Mouse (Mus musculus) monocyte, adult 5-6 weeks (primary cell): ENCODE measurements around the gene Tpt1. TPM values are rescaled to one million over a fixed set of nuclear protein-coding genes. Genes with fewer than 3 reads are reported as not detected.
A peak's percentile ranks its signal among the peaks of the same experiment; 100 is the strongest.
"Not testable (repeated sequence)": the region's sequence is repeated elsewhere in the genome, so short reads cannot be mapped to it uniquely, and the experiment has no call there.

ENCODE experiments used
- ATAC-seq: fragments of 153-309, 156-312 bp; replicated peaks from 2 replicates; pipeline ENCODE4 v1.8.0; 2017; ENCODE audit warnings: mild to moderate bottlenecking; ENCODE audit not compliant: low TSS enrichment, insufficient number of reproducible peaks, severe bottlenecking, poor library complexity, low FRiP score
- total RNA-seq: library from RNA; stranded (forward); fragments of 200-1000, 200-491, 200-594 nt; gene quantifications from 3 replicates; pipeline ENCODE4 v1.2.3, GENCODE M21; 2017

Gene Tpt1
- total RNA-seq, result 1,522 to 2,093 TPM (median 2,001 TPM) in 3 replicates

DNA sequence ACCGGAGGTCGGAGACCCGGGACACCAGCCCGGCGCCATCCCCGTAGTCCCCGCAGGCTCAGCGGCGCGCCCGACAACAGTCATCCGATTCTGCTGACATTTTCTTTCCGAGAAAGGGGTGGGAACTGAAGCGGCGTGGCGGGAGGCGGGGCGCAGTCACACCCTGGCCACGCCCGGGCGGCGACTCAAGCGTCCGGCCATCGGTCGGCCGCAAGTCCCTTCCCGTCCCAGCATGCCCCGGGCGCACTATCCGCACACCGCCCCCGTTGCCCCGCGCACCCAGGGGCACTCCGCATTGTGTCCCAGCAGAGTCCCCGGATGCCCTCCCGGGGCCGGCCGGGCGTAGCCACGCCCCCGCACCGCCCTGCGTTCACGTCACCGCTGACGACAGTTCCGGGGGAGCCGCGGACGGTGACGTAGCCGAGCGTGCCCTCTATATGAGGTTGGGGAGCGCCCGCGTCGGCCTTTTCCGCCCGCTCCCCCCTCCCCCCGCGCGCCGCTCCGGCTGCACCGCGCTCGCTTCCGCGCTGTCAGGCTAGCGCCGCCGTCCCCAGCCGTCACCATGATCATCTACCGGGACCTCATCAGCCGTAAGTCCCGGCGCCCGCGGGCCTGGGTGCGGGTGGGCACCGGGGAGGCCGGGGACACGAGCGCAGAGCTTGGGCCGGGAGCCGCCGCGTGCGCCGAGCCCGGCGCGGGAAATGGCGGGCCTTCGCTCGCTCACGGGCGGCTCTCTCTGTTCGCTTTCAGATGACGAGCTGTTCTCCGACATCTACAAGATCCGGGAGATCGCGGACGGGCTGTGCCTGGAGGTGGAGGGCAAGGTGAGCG, at the start of gene Tpt1:
Gene Tpt1, plus strand, starts transcription at position 227 of the 831 bp plus-strand sequence.
- peak; percentile 85 for ATAC-seq

DNA sequence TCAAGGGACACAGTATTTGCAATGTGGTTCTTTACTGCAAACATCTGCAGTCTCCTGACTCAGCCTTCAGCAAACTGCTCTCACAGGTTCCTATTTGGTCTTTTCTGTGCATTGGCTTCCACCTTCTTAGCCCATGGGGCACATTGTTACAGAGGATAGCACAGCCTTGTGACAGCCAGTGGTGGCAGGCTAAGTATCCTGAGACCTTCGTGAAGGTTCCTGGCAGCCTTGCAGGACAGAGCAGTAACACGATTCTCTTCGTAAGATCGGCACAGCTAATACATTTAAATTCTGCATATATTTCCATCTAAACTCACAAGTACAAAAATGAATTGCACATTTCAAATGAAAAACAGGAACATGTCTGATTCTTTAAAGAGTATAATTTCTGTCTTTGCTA, 49.0 kb upstream of the Tpt1 start:
- ATAC-seq, result no peak

DNA sequence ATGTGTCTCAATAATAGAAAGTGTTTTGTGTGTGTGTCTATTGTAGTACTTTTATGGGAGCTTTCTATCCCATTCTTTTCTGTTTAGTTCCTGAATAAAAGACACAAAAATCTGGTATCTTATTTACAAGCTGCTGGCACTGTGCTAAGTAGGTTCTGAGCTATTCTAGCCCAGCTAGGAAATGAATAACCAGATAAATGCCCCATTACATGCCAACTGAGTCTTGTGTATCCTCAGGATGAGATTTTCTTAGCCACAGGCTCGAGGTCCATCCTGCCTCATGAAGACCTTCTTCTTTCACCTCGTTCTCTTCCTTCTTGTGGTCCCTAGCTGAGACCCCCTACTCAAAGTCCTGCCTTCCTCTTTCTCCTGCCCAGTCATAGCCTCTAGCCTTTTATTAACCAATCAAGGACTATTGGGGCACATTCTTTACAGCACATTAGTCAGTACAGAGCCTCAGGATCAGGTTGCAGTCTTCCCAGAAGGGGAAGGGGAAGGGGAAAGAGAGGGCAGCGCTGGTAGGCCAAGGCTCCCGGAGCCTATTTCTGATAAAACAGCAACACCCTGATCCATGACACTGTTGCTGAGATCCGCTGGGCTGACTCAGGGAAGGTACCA, 47.0 kb upstream of the Tpt1 start:
- ATAC-seq, result no peak

DNA sequence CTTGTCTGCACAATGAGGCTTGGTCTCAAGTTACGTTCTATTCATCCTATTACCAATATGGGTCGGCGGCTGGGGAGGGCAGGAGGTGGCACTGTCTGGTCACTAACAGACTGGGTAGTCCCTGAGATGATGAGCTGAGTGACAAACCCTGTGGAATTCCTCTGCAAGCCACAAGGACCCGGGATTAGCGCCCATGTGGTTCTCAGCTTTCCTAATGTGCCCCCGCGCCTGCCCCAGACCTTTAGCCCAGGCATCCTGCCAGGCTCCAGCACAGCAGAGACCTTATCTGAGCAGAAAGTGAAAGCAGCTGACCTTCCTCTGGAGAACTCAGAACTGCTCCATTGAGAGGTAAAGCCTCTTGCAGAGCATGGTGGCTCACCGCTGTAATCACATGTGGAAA, 37.1 kb upstream of the Tpt1 start:
- ATAC-seq, result no peak

DNA sequence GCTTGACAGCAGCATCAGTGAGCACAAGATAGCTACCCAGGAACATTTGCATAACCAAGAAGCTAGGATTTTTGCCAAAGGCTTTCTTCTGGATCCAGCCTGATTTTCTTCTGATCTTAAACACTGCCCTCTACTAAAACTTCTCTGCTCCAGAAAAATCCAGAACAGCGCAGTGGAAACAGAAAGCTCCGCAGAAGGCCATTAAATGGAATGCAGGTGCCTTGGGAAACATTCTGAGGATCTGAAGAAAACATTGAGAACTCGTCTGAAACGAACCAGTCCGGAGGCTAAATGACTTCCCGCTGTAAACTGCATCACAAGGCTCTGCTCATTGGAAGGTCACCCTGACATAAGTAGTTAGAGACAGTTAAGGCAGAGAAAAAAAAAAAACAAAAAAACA, 35.0 kb upstream of the Tpt1 start:
- no peak for ATAC-seq

DNA sequence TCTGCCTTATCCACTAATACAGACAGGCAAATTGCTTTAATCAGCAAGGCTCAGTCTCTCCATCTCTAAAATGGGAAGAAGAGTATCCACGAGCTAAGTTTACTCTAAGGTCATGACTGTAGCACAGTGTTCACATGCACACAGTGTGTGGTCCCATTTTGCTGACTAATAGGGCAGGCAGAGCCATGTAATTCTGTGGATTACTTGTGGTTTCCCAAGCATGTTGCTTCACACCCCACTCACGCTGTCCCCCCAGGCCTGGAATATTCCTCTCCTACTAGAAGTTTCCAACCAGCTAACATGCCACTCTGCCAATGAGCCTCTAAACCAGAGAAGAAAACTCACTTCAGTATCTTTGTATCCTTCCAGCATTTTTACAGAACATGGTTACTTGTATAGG, 26.4 kb upstream of the Tpt1 start:
- no peak for ATAC-seq

DNA sequence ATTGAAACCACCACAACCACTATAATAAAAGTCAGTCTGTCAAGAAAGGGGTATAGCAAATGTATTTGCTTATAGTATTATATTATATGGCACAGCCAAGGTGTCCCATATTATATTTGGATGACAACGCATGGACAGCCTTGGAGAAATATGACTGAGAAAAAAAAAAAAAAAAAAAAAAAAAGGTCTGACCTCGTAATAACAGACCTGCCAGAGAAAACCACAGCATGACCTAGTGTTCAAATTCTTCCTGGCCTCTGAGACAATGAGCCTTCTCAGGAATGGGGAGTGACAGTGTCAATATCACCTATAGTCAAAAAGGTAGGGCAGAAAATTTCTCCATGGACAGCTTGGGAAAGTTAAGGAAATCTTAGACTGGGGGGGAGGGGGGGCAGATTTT, 25.6 kb upstream of the Tpt1 start:
- no peak for ATAC-seq

DNA sequence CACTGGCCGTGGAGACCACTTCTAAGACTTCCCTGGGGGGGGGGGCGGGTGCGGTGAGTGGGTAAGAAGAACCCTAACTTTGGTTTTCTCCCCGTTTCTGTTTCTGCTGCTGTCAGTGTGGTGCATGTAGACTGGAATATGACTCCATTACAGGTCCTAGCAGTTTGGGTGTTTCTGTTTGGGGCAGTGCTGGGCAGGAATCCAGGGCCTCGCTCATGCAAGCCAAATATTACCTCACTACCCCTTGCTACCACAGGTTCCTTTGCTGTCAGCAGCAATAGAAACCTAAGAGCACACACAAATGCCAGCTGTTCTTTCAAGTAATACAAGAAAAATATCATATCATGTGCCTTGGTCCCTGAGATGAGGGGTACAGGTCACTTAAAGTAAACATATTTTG, 24.9 kb upstream of the Tpt1 start:
- no peak for ATAC-seq

DNA sequence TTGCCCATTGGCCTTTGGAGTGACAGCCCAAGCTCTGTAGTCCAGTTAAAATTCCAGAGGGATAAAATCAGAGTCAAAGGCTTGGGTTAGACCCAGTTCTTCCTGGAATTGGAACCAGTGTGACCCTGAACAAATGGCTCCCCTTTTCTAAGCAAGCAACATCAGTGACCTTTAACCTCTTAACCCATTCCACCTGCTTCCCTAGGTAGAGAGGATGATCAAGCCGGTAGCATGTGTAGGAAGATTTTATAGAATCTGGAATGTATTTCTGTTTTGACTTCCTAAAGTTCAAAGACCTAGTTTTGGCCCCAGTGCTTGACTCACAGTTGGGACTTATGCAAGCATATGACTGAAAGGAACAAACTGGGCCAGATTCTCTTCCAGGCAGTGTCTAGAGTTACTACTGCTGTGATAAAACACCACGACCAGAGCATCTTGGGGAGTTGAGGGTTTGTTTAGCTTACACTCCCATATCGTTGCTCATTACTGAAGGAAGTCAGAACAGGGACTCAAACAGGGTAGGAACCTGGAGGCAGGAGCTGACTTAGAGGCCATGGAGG, 18.0 kb upstream of the Tpt1 start:
- no peak for ATAC-seq

DNA sequence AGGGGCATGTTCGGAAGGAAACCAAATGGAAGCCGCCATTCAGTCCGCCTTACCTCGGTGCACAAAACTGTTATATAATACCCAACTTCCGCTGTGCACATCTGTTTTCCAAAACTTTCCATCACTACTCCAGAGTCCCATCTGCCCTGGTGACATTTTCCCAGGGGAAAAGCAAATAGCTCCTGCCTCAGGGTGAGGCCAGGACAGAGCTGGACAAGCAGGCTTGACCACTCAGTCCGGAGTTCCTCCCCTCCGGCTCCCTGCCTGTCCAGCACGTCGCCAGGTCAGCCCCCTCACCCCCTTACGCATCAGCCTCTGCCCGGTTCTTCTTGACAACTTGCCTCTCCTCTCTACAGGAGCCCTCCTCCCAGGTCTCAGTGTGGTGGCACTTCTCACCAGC, 16.7 kb upstream of the Tpt1 start:
- ATAC-seq, result no peak

DNA sequence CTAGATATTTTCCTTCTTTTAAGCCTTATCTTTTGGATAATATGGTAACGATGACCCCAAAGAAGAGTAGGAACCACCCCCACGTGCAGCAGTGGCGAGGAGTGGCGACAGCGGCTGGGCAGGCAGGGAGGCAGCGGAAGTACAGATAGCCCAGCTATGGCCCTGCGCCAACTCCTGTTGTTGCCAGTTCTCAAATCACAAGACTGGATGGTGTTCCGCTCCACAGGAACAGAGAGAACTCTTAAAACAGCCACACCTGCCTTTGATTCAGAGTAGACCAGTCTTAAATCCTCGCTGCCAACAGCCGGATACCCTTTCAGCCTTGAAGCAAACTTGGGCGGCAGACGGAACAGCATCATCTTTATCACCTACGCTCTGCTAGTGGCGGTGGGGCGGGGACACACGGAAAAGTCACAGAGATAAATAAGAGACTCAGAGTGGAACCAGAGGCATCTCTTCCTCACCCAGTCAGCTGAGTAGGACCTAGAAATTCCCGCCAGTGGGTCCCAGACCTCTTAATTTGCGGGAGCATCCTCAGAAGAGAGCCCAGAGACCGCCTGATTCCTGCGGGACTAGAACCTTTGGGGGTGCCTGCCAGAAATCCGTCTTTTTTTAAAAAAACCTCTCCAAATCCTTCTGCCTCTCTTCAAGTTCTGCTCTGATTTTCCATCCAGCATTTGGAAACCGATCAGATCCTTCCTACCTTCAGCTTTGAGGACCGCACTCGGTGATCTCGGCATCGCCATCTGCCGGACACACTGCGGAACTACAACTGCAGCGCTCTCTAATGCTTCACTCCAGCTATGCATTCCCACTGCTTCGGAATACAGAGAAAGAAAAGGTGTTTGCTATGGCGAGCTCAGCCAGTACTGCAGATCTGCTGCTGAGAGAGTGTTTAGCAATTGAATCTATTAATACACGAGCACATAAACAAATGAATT, 15.8 kb upstream of the Tpt1 start:
- peak; percentile 55 for ATAC-seq

DNA sequence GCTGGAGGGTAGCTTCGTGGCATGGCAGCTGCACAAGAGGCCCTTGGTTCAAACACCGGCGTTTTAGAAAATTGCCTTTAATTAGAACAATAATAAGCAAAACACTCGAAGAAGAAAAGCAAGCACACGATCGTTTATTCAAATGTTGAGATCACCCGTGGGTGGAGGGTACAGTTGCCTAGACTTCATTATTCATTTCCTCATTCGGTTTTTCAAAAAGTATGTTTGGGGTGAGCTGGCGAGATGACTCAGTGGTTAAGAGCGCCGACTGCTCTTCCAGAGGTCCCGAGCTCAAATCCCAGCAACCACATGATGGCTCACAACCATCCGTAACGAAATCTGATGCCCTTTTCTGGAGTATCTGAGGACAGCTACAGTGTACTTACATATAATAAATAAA, 15.1 kb upstream of the Tpt1 start:
- not testable (repeated sequence) for ATAC-seq

DNA sequence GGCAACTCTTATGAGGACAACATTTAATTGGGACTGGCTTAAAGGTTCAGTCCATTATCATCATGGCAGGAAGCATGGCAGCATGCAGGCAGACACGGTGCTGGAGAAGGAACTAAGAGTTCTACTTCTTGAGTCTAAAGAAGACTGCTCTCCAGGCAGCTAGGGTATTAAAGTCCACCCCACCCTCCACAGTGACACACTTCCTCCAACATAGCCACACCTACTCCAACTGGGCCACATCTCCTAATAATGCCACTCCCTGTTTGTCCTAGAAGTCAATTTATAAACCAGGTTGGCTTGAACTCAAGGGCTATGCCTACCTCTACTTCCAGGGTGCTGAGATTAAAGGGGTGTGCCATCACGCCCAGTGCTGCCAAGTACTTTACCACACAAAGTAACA, 12.9 kb upstream of the Tpt1 start:
- ATAC-seq, result peak; percentile 48; the same call in 1 of the 2 replicates

DNA sequence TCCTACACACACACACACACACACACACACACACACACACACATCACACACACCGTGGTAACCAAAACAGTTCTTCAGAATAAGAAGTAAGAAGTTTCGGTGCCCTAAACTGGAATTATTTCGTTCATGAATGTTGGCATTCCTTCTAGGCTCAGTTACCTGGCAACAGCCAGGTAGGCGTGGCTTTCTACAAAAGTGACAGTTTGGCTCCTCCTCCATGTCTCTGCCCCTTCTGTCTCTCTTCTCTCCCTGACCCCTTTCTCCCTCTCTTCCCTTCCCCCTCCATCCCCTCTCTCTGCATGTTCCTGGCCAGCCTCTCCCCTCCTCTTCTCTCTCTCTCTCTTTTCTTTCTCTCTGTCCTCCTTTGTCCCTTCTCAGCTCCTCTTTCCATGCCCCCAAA, 11.9 kb upstream of the Tpt1 start:
- no peak for ATAC-seq

DNA sequence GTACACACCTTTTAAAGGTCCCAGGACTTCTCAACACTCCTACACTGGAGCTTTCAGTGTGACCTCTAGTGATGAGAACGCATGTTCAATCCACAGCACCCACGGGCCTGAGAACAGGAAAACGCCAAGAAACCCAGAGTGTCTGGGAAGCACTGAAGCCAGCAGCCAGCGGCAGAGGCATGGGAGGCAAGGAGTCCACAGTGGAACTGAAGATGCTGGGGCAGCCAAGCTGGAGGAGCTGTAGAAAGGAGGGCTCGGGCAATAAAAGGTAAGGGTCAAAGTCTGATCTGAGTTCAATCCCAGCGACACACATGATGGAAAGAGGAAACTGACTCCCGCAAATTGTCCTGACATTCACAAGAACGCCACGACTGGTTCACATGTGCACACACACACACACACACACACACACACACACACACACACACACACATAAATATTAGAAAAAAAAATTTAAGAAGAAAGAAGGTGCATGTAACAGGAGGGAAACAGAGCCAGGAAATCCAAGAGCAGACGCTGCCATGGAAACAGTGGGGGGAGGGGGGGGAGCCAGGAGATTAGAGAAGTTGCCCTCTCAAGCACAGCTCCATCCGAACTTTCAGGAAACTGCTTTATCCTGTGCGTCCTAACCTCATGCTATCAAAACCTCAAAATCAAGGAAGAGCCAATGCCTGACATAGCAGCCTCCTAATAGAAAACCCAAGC, 11.2 kb upstream of the Tpt1 start:
- peak; percentile 3; the same call in 1 of the 2 replicates for ATAC-seq

DNA sequence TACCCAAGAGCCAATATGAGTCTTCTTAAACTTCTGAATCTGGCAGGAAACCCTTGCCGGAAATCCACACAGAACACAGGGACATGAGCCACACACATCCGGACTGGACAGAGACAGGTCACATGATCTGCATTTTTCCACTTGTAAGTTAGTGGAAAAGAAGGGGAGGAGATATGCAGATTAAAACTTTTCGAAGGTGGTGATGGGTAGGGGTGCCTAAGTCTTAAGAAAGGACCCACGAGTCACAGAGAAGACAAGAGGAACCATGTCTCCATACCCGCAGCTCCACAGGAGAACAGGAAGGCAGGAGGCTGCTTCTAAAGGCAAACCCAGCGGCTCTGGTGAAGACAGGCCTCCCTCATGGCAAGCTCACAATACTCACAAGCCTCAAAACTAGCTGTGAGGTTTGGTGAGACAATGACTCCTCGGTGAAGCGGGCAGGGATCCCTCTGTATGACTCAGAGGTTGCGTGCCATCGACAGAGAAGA, 10.6 kb upstream of the Tpt1 start:
- peak; percentile 70 for ATAC-seq

DNA sequence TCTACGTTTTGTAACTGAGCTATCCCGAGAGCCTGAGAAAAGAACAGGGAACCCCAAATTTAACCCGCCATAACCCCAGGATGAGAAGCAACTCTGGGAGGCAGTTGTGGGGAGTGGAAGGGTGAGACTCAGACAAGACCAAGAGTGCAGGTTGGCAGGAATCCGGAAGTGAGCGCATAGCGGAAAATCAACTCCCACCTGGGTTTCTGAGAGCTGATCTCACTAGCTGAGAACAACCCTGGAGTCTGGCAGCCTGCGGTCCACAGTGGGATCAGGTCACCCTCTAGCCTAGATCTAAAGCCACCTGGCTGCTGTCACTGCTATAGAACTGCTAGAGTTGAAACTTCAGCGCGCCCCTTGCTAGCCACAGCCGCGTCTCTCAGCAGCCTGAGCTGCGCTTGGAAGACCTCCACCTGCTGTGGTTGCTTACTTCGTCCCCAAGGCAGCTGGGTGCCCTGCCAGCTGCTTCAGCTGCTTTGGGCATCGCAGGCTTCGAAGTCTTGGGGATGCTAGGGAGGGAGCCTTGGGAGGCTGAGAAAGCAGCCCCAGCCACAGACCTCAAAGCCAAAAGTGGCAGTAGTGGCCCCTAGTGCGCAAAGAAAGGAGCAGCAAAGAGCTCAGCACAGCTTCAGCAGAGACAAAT, 10.0 kb upstream of the Tpt1 start:
- ATAC-seq, result peak; percentile 28

DNA sequence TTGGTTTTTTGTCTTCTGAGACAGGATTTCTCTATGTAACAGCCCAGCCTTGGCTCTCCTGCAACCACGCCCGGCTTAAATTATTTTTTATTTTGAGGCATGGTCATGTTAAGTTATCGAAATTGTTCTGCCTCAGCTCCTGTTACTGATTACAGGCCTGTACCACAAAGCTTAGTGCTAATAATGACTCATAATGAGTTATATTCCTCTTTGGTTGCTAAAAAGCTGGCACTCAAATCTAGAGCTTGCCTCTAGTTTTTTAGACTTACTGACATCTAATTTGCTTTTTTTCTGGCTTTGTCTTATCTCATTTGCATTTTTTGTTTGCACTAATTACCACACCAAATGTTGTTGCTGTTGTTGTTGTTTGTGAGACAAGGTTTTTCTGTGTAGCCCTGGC, 8.3 kb upstream of the Tpt1 start:
- no peak for ATAC-seq
